Mouse (Mus musculus) lung, postnatal 0 days (tissue): Measurements from ENCODE around the gene Nupl1.

Experiments
- CTCF ChIP-seq: IDR thresholded peaks from 2 replicates; pipeline ENCODE4 v1.5.1; 2016; ENCODE audit warnings: antibody characterized with exemption, mild to moderate bottlenecking
- EP300 ChIP-seq: IDR thresholded peaks from 2 replicates; pipeline ENCODE4 v1.6.1; 2016; ENCODE audit warnings: antibody characterized with exemption, mild to moderate bottlenecking, control low read depth

GRCm38 (mm10) chr14:60209166-60209565, 42.1 kb downstream of the Nupl1 start:
- TF ChIP-seq CTCF: no peak
- TF ChIP-seq EP300: no peak
